ENCODE assay signal across 10 mouse cellular contexts in genomic region chr13:28792461-28793165, GRCm38 (mm10).
A peak's percentile ranks its signal among the peaks of the same experiment; 100 is the strongest.
DNase-seq lines count a peak whose midpoint lies in the region; ATAC-seq and TF ChIP-seq lines count a peak whose summit lies in the region.
"Had no signal": no experiment of that assay in that cellular context is flagged by ENCODE, and none has a peak within 500 bp of the region (broad histone marks: within the 10 kb centered on the region; RNA-seq: fewer than 3 reads in every experiment).

No protein-coding gene starts in this region.

- peak; percentile 23 to 26 for DNase-seq in cerebellum, postnatal 14 days
- DNase-seq in cerebellum, adult 9-11 months: no peak
- peak; percentile 36 for DNase-seq in kidney, postnatal 0 days (ENCODE audit: low spot score)
- DNase-seq in yolk sac, embryonic 10.5 days (ENCODE audit: low spot score): no peak
- no peak for DNase-seq in layer of hippocampus, adult 18-20 months (ENCODE audit: low spot score in 2 of 2)
- no peak for DNase-seq in urinary bladder, postnatal 10 days (ENCODE audit: low spot score)
- DNase-seq: cerebellum, postnatal 25 days; spleen, adult 18-20 months had no signal

- no peak overlapping the region for H3K9ac ChIP-seq in forebrain, embryonic 15.5 days (replicated peaks)
- H3K9ac ChIP-seq in kidney, postnatal 0 days (ENCODE audit: low read depth, low read length): no peak overlapping the region
- no peak overlapping the region for H3K9ac ChIP-seq in neural tube, embryonic 12.5 days

- no peak overlapping the region; the same call in 1 of the 2 replicates for H3K4me2 ChIP-seq in forebrain, embryonic 15.5 days (replicated peaks)
- no peak overlapping the region for H3K4me2 ChIP-seq in kidney, postnatal 0 days (ENCODE audit: low read length)
- H3K4me2 ChIP-seq in neural tube, embryonic 12.5 days (replicated peaks): 0 out of 2 replicates have a peak overlapping the region, but pooled peaks have one; percentile 19

- no peak for TF ChIP-seq CTCF in kidney, postnatal 0 days (IDR thresholded peaks at IDR 0.05; ENCODE audit: low read depth)

- H3K27me3 ChIP-seq in forebrain, embryonic 15.5 days: no peaks in the 10 kb centered on the region
- H3K27me3 ChIP-seq in kidney, postnatal 0 days (ENCODE audit: insufficient read depth, low read length): no peaks in the 10 kb centered on the region
- no peaks in the 10 kb centered on the region for H3K27me3 ChIP-seq in neural tube, embryonic 12.5 days (replicated peaks)

- H3K4me3 ChIP-seq in forebrain, embryonic 15.5 days: no peak overlapping the region
- H3K4me3 ChIP-seq in kidney, postnatal 0 days (replicated peaks; ENCODE audit: low read depth, low read length): no peak overlapping the region
- H3K4me3 ChIP-seq in neural tube, embryonic 12.5 days: no peak overlapping the region

- no peaks in the 10 kb centered on the region for H3K36me3 ChIP-seq in forebrain, embryonic 15.5 days
- no peaks in the 10 kb centered on the region for H3K36me3 ChIP-seq in kidney, postnatal 0 days (ENCODE audit: insufficient read depth, low read length)
- no peaks in the 10 kb centered on the region for H3K36me3 ChIP-seq in neural tube, embryonic 12.5 days

- peaks cover 66% of the 10 kb centered on the region for H3K4me1 ChIP-seq in forebrain, embryonic 15.5 days
- 0 out of 2 replicates have a peak, but pooled peaks cover 5% of the 10 kb centered on the region for H3K4me1 ChIP-seq in kidney, postnatal 0 days (replicated peaks; ENCODE audit: insufficient read depth, low read length)
- H3K4me1 ChIP-seq in neural tube, embryonic 12.5 days: peaks cover 53% of the 10 kb centered on the region

- no peaks in the 10 kb centered on the region for H3K9me3 ChIP-seq in forebrain, embryonic 15.5 days
- no peaks in the 10 kb centered on the region for H3K9me3 ChIP-seq in kidney, postnatal 0 days (replicated peaks; ENCODE audit: low read length)
- no peaks in the 10 kb centered on the region for H3K9me3 ChIP-seq in neural tube, embryonic 12.5 days

- WGBS in forebrain, embryonic 15.5 days: 11% methylated on average over 12 of the region's 12 CpGs
- WGBS in kidney, postnatal 0 days: 64% methylated on average over 12 of the region's 12 CpGs
- WGBS in neural tube, embryonic 12.5 days: 41% methylated on average over 12 of the region's 12 CpGs

- ATAC-seq in forebrain, embryonic 15.5 days (replicated peaks): peak; percentile 52
- ATAC-seq in kidney, postnatal 0 days (replicated peaks; ENCODE audit: low FRiP score, low read depth): no peak
- peak; percentile 27; the same call in 1 of the 2 replicates for ATAC-seq in neural tube, embryonic 12.5 days (ENCODE audit: low FRiP score, low read depth)

- peak overlapping the region; percentile 95 for H3K27ac ChIP-seq in forebrain, embryonic 15.5 days (replicated peaks)
- H3K27ac ChIP-seq in kidney, postnatal 0 days: no peak overlapping the region
- peak overlapping the region; percentile 6; the same call in 1 of the 2 replicates for H3K27ac ChIP-seq in neural tube, embryonic 12.5 days

Comparison
In these comparisons a context has a peak if more than half of its experiments do, and no peak if none do; other contexts are left out.
1. DNase-seq: peak in cerebellum, postnatal 14 days (2 of 2) and kidney, postnatal 0 days (single experiment); none in cerebellum, adult 9-11 months (single experiment), yolk sac, embryonic 10.5 days (single experiment), layer of hippocampus, adult 18-20 months (0 of 2) and urinary bladder, postnatal 10 days (single experiment).